In genomic region chr11:79092802-79093201, GRCm38 (mm10) we compare ENCODE assay signal across 12 mouse cellular contexts. TPM values are rescaled to one million over a fixed set of nuclear protein-coding genes. Genes with fewer than 3 reads are reported as not detected.
DNase-seq lines count a peak whose midpoint lies in the region; ATAC-seq and TF ChIP-seq lines count a peak whose summit lies in the region.
"Had no signal": no experiment of that assay in that cellular context is flagged by ENCODE, and none has a peak within 500 bp of the region (broad histone marks: within the 10 kb centered on the region; RNA-seq: fewer than 3 reads in every experiment).

No protein-coding gene starts in this region.

- no peak overlapping the region for H3K9ac ChIP-seq in heart, embryonic 11.5 days (ENCODE audit: low read depth, low read length)
- H3K9ac ChIP-seq in lung, postnatal 0 days (replicated peaks; ENCODE audit: low read depth): no peak overlapping the region
- H3K9ac ChIP-seq in heart, postnatal 0 days (replicated peaks; ENCODE audit: low read depth, low read length): no peak overlapping the region
- no peak overlapping the region for H3K9ac ChIP-seq in forebrain, embryonic 11.5 days (ENCODE audit: low read length)
- H3K9ac ChIP-seq: midbrain, embryonic 13.5 days had no signal

- no peak overlapping the region for H3K4me2 ChIP-seq in heart, embryonic 11.5 days
- H3K4me2 ChIP-seq in lung, postnatal 0 days (replicated peaks; ENCODE audit: low read depth, low read length): no peak overlapping the region
- no peak overlapping the region for H3K4me2 ChIP-seq in heart, postnatal 0 days (ENCODE audit: low read depth, low read length)
- H3K4me2 ChIP-seq in forebrain, embryonic 11.5 days (ENCODE audit: low read depth, low read length, severe bottlenecking): no peak overlapping the region
- H3K4me2 ChIP-seq: midbrain, embryonic 13.5 days had no signal

- no peaks in the 10 kb centered on the region for H3K27me3 ChIP-seq in heart, embryonic 11.5 days (ENCODE audit: control insufficient read depth, insufficient read depth, low read length)
- no peaks in the 10 kb centered on the region for H3K27me3 ChIP-seq in lung, postnatal 0 days (replicated peaks; ENCODE audit: insufficient read depth, low read length)
- no peaks in the 10 kb centered on the region for H3K27me3 ChIP-seq in heart, postnatal 0 days (ENCODE audit: control insufficient read depth, insufficient read depth, low read length)
- H3K27me3 ChIP-seq in forebrain, embryonic 11.5 days (ENCODE audit: control insufficient read depth, insufficient read depth, low read length): no peaks in the 10 kb centered on the region
- H3K27me3 ChIP-seq: midbrain, embryonic 13.5 days had no signal

- H3K4me1 ChIP-seq in heart, embryonic 11.5 days (ENCODE audit: control insufficient read depth, insufficient read depth, low read length): peaks cover 56% of the 10 kb centered on the region
- peaks cover 33% of the 10 kb centered on the region for H3K4me1 ChIP-seq in lung, postnatal 0 days (ENCODE audit: insufficient read depth, low read depth, low read length)
- peaks cover 63% of the 10 kb centered on the region for H3K4me1 ChIP-seq in heart, postnatal 0 days (ENCODE audit: control insufficient read depth, insufficient read depth)
- peaks cover 16% of the 10 kb centered on the region for H3K4me1 ChIP-seq in forebrain, embryonic 11.5 days (replicated peaks; ENCODE audit: control insufficient read depth, insufficient read depth, low read length)

- H3K27ac ChIP-seq in heart, embryonic 11.5 days (ENCODE audit: low read depth, low read length): peak overlapping the region; percentile 85
- H3K27ac ChIP-seq in lung, postnatal 0 days (ENCODE audit: low read length): peak overlapping the region; percentile 87; the same call in 1 of the 2 replicates
- H3K27ac ChIP-seq in heart, postnatal 0 days (ENCODE audit: low read depth): peak overlapping the region; percentile 50
- no peak overlapping the region for H3K27ac ChIP-seq in forebrain, embryonic 11.5 days (ENCODE audit: low read depth, low read length)
- H3K27ac ChIP-seq: midbrain, embryonic 13.5 days had no signal

- DNase-seq in heart, postnatal 14 days: no peak
- no peak for DNase-seq in lung, postnatal 0 days (ENCODE audit: low spot score)
- no peak for DNase-seq in lung, postnatal 4 days
- DNase-seq in heart, postnatal 0 days (ENCODE audit: low spot score): peak; percentile 45
- DNase-seq in thymus, postnatal 25 days: peak; percentile 48
- no peak for DNase-seq in left cerebral cortex, adult 9 months (ENCODE audit: low spot score in 2 of 2)
- DNase-seq in forebrain, embryonic 11.5 days (ENCODE audit: low spot score): no peak
- DNase-seq: kidney, postnatal 10 days; liver had no signal

- no peak for TF ChIP-seq CTCF in lung, postnatal 0 days (IDR thresholded peaks at IDR 0.05)
- TF ChIP-seq CTCF in heart, postnatal 0 days (IDR thresholded peaks at IDR 0.05; ENCODE audit: low read depth): no peak

- TF ChIP-seq EP300 in lung, postnatal 0 days (IDR thresholded peaks at IDR 0.05): no peak
- no peak for TF ChIP-seq EP300 in heart, postnatal 0 days (IDR thresholded peaks at IDR 0.05; ENCODE audit: low read depth)

- 32% methylated on average over 7 of the region's 7 CpGs for WGBS in heart, embryonic 11.5 days (ENCODE audit: insufficient replicate concordance)
- WGBS in lung, postnatal 0 days: 53% methylated on average over 7 of the region's 7 CpGs
- WGBS in heart, postnatal 0 days: 16% methylated on average over 7 of the region's 7 CpGs
- WGBS in forebrain, embryonic 11.5 days: 82% methylated on average over 7 of the region's 7 CpGs

- no peaks in the 10 kb centered on the region for H3K9me3 ChIP-seq in heart, embryonic 11.5 days (replicated peaks; ENCODE audit: control insufficient read depth, low read length)
- no peaks in the 10 kb centered on the region for H3K9me3 ChIP-seq in lung, postnatal 0 days (ENCODE audit: low read length)
- no peaks in the 10 kb centered on the region for H3K9me3 ChIP-seq in heart, postnatal 0 days (replicated peaks; ENCODE audit: control insufficient read depth, low read length)
- H3K9me3 ChIP-seq in forebrain, embryonic 11.5 days (ENCODE audit: control insufficient read depth, low read length): no peaks in the 10 kb centered on the region
- H3K9me3 ChIP-seq: midbrain, embryonic 13.5 days had no signal

- H3K4me3 ChIP-seq in heart, embryonic 11.5 days (ENCODE audit: low read depth, low read length): no peak overlapping the region
- no peak overlapping the region for H3K4me3 ChIP-seq in lung, postnatal 0 days (ENCODE audit: low read depth, low read length)
- H3K4me3 ChIP-seq in heart, postnatal 0 days (ENCODE audit: low read depth, low read length): no peak overlapping the region
- no peak overlapping the region for H3K4me3 ChIP-seq in forebrain, embryonic 11.5 days (ENCODE audit: low read depth, low read length)
- H3K4me3 ChIP-seq: midbrain, embryonic 13.5 days had no signal

- intact Hi-C loops in heart, postnatal 14 days (cut with DNase I): no loop called here

- H3K36me3 ChIP-seq in heart, embryonic 11.5 days (ENCODE audit: control insufficient read depth, insufficient read depth, low read length): no peaks in the 10 kb centered on the region
- H3K36me3 ChIP-seq in lung, postnatal 0 days (ENCODE audit: insufficient read depth, low read length): no peaks in the 10 kb centered on the region
- no peaks in the 10 kb centered on the region for H3K36me3 ChIP-seq in heart, postnatal 0 days (replicated peaks; ENCODE audit: control insufficient read depth, insufficient read depth, low read length)
- no peaks in the 10 kb centered on the region for H3K36me3 ChIP-seq in forebrain, embryonic 11.5 days (ENCODE audit: control insufficient read depth, insufficient read depth, low read length)
- H3K36me3 ChIP-seq: midbrain, embryonic 13.5 days had no signal

- no peak for ATAC-seq in heart, embryonic 11.5 days (replicated peaks; ENCODE audit: insufficient number of reproducible peaks, low FRiP score, low TSS enrichment)
- no peak for ATAC-seq in lung, postnatal 0 days
- no peak for ATAC-seq in heart, postnatal 0 days (ENCODE audit: insufficient read depth, low read depth)
- no peak for ATAC-seq in forebrain, embryonic 11.5 days (replicated peaks; ENCODE audit: low FRiP score)
- ATAC-seq: forebrain, embryonic 16.5 days; midbrain, embryonic 13.5 days had no signal

RNA-seq across cellular contexts. Expression of gene Ksr1, which starts 53.4 kb away (rescaled TPM):
- polyA plus RNA-seq in heart, embryonic 11.5 days (2014; fragmentation: Nextera tagmentation; extraction: Ambion mirVana): 4.4 and 4.6 TPM in 2 replicates
- 10 to 100 TPM; 10.2 to 10.7 TPM for total RNA-seq in heart, postnatal 14 days (2021)
- 2.3 TPM in 2 replicates for polyA plus RNA-seq in lung, postnatal 0 days (2015; fragmentation: Nextera tagmentation; extraction: Ambion mirVana)
- 7.7 and 15.2 TPM in 2 replicates for total RNA-seq in heart, postnatal 0 days (2014; rRNA removed; ENCODE audit: low replicate concordance)
- 1.3 and 1.5 TPM in 2 replicates for polyA plus RNA-seq in heart, postnatal 0 days (2015; fragmentation: Nextera tagmentation; extraction: Ambion mirVana)
- polyA plus RNA-seq in forebrain, embryonic 11.5 days (2014; fragmentation: Nextera tagmentation; extraction: Ambion mirVana): 5.2 and 7.2 TPM in 2 replicates

Comparison
In these comparisons a context has a peak if more than half of its experiments do, and no peak if none do; other contexts are left out.
1. DNase-seq: peak in heart, postnatal 0 days (single experiment) and thymus, postnatal 25 days (single experiment); none in heart, postnatal 14 days (0 of 2), lung, postnatal 0 days (single experiment), lung, postnatal 4 days (0 of 2), left cerebral cortex, adult 9 months (0 of 2) and forebrain, embryonic 11.5 days (single experiment).